Mouse (Mus musculus) retina, adult 2 months (tissue): ENCODE data around the gene Tubg1.
"Not testable (repeated sequence)": the region's sequence is repeated elsewhere in the genome, so short reads cannot be mapped to it uniquely, and the experiment has no call there.

Source experiments
- DNase-seq: peaks from one replicate; pipeline ENCODE4 v3.0.0-alpha.2; 2012; ENCODE audit warnings: low read depth, low spot score

Gene Tubg1

DNA sequence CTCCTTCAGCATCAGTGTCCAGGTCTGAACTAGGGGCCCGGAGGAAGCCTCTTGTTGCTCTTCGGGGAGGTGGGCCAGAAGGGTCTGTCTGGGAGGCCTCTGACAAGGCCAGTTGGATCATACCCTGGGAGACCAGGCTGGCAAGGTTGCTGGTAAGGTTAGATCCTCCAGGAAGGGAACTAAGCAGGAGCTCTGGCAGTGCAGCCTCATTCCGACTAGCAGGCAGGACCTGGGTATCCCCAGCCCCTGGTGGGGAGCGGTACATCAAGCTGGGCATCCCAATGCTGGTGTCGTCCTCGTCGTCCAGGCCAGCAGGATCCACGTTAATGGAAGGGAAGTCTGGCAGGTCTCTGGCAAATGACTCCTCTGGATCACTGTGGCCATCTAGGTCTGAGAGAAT, 21.5 kb upstream of the Tubg1 start:
- no peak for DNase-seq

- DNase-seq = no peak
These were observed 16.7 kb upstream of the Tubg1 start for GRCm38 (mm10) chr11:101103011-101103410.

- DNase-seq = no peak
These were observed 10.4 kb upstream of the Tubg1 start for GRCm38 (mm10) chr11:101109351-101109750.

DNA sequence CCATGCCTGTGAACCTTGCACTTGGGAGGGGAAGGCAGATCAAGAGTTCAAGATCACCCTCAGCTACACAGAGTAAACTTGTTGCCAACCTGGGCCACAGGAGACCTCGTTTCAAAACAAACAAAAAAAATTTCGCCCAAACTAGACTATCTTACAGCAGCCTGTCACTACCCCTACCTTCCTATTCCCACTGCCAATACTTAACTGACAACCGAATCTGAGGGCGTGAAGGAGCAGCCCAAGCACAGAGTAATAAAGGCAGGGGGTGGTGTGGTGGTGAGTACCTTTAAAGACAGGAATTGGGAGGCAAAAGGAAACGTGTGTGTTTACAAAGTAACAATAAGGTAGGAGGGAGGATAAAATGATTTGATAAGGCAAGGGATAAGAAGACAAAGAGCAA, 9.0 kb upstream of the Tubg1 start:
- no peak for DNase-seq

DNA sequence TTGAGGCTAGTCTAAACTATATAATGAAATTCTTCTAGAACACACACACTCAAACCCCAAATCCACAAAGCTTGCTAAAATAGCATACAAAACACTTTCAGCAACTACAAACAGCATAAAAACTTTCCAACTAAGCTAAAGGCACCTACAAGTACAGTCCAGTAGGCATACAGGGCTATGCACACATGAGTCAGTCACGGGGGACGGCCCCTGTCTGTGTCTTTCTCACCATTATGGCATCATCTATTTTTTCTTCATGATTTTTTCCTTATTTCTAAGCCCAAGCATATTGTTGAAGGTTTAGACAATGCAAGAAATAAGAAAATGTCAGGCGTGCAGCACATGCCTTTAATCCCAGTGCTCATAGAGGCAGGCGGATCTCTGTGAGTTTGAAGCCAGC, 8.6 kb upstream of the Tubg1 start:
- no peak for DNase-seq

GRCm38 (mm10) chr11:101112186-101112585, 7.6 kb upstream of the Tubg1 start:
- no peak for DNase-seq

DNA sequence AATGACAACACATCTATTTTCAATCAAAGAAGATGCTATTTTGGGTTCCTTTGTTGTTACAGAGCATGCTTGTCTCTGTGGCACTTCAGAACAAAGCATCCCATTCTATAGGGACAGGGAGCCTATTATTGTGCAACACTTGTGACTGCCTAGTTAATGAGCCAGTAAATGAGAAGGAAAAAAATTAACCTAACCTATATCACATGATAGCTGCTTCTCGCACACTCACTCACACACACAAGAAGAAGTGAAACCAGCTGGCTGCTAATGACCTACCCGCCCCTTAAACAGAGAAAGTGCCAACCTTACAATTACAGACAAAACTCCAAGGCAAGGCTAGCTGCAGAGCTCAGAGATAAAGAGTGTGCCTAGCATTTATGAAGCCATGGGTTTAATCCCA, 4.2 kb upstream of the Tubg1 start:
- DNase-seq = no peak

DNA sequence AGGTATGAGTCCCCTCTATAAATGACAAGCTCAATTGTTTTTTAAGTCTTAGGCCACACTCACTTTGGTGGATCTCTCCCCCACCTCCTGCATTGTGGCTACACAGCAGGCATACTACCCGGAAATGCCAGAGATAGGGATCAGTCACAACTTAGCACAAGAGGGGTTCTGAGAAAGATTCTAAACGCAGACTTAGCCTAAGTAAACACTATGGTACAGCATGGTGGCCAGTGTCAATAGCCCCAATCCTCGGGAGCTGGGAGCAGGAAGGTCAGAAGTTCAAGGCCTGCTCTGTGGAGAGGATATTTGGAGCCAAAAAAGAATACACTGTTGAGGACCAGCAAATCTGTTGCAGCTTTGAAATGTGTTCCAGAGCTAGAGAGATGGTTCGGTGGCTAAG, 1.6 kb upstream of the Tubg1 start:
- DNase-seq = no peak

DNA sequence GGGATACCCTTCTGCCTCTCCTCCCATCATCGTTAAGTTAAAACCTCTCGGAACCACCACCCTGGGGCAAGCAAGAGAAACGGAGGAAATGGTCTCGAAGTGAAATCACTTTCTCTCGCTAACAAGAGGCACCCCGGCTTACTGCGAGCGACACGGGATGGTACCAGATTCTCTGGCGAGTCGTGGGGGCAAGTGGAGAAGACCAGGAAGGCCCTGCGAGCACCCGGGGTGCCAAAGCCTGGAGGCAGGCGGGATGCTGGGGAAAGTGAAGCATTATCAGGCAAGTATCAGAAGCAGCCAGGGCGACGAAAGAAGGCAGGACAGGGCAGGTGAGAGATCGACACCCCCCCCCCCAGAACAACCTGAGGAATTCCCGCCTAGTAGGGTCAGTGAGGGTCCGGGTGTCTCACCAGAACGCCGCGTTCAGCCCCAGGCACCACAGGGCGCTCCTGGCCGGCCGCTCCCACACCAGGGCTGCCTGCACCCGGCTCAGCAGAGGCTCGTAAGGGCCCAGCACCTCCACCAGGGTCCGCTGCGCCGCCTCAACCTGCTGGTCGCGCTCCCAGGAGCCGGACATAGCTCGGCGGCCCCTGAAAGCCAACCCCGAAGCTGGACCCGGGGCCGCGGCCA, 492 bp upstream of the Tubg1 start:
- DNase-seq = no peak

GRCm38 (mm10) chr11:101120545-101121188, 929 bp downstream of the Tubg1 start:
- no peak for DNase-seq

- DNase-seq = not testable (repeated sequence)
These were observed 4.8 kb downstream of the Tubg1 start for GRCm38 (mm10) chr11:101124494-101124893.

GRCm38 (mm10) chr11:101125008-101125407, 5.3 kb downstream of the Tubg1 start:
- DNase-seq = not testable (repeated sequence)

GRCm38 (mm10) chr11:101127075-101127474, 7.3 kb downstream of the Tubg1 start:
- DNase-seq = no peak

DNA sequence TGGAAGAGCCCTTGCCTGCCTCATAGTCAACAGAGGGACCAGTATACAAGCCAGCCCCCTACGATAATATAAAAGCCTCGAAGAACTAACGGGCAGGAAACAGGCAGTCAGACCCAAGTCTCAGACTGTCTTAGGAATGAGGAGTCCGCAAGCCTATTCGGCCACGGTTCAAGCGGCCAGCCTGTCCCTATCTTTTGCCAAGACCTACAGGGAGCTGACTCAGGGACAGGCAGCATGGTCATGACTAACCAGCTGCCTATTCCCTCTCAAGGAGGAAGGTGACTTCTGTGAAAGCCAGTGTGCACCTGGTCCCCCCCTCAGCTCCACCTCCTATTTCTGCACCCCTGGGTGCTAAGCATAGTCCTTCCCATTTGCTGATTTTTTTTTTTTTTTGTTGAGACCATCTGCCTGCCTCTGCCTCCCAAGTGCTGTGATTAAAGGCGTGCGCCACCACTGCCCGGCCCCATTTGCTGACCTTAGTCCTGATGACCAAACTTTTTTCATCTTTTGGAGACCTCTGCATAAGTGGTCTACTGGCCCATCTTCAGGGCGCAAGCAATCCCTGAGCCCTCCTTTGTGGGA, 9.3 kb downstream of the Tubg1 start:
- no peak for DNase-seq

DNA sequence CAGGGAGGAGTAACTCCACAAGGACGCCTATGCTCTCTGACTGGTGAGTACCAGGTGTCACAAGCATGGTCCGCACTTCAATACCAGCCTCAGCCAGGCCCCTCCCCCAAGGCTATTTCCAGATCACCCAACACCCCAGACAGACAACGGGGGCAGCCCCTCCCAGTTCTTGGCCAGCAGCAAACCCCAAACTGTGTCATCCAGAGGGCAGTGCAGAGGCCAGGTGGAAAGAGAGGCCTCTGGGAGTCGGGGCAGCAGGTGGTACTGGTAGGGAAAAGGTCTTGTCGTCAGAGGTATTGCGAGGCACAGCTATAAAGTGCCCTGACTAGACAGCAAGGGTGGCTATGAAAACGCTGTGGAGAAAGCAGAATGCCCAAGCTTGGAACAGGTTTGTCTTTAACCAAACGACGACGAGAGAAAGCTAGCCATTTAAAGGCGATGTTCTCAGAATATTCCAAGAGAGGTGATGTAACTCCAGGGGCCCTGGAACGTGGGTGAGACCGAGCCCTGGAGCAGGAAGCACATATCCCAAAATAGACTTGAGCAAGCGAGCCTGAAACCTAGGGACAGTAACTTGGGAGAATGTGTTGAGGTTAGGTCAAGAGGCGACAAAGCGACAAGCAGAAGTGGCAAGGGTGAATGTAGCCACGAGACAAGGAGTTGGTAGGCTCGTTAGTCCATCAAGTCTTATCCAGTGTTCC, 10.5 kb downstream of the Tubg1 start:
- DNase-seq = no peak

DNA sequence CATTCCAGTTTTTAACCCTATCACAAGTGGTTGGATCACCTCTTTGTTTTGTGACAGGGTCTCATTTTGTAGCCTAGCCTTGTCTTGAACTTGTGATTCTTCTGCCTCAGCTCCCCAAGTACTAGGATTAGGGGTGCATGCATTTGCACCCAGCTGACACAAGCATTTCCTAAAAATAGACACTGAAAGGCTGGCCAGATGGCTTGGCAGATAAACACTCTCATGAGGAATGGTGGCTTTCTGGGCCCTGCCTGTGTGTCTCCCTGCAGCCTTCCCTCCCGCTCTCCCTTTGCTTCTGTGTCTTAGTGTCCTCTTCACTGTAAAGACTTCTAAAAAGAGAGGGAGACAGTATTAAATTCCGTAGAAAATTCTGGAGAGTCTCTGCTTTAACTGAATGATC, 11.4 kb downstream of the Tubg1 start:
- no peak for DNase-seq

- no peak for DNase-seq
These were observed 12.0 kb downstream of the Tubg1 start for GRCm38 (mm10) chr11:101131701-101132100.

GRCm38 (mm10) chr11:101133037-101133436, 13.3 kb downstream of the Tubg1 start:
- no peak for DNase-seq

GRCm38 (mm10) chr11:101134217-101134865, 14.6 kb downstream of the Tubg1 start:
- no peak for DNase-seq

- DNase-seq = no peak
These were observed 17.3 kb downstream of the Tubg1 start for GRCm38 (mm10) chr11:101137000-101137399.

GRCm38 (mm10) chr11:101138536-101139181, 18.9 kb downstream of the Tubg1 start:
- DNase-seq = peak; percentile 44
